Mouse (Mus musculus): ENCODE data around the gene Tmem131. TPM values are rescaled to one million over a fixed set of nuclear protein-coding genes. Genes with fewer than 3 reads are reported as not detected.

The Tmem131 gene
- polyA plus RNA-seq, 1 experiment from 2014 or later = 9.3 TPM

DNA sequence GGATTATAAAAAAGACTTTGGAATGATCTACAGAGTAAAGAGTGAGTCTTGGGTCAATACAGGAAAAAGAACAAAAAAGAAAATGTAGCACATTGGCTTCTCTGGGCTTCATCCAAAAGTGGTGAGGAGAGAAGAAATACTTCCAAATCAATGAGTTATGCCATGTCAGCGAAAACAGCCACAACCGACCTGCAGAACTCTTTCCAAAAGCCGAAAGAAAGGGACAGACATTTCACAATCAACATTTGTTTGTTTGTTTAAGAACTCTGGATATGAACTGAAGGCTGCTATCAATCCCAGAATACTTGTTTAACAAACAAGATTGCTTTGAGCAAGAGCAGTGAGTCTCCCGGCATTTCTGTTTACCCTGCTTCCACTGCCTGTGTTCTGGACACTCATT lies 33.3 kb upstream of the Tmem131 start:
- WGBS = 74% methylated on average over 4 of the region's 4 CpGs
- H3K9ac ChIP-seq (ENCODE audit: low read depth, low read length) = no peak overlapping the region
- H3K36me3 ChIP-seq (ENCODE audit: control insufficient read depth, insufficient read depth, low read length) = no peaks in the 10 kb centered on the region
- H3K9me3 ChIP-seq (ENCODE audit: control insufficient read depth, low read length) = no peaks in the 10 kb centered on the region
- no peak overlapping the region for H3K4me2 ChIP-seq (ENCODE audit: low read depth, low read length)
- ATAC-seq = no peak
- no peak overlapping the region for H3K4me3 ChIP-seq (ENCODE audit: low read length)
- no peaks in the 10 kb centered on the region for H3K4me1 ChIP-seq (ENCODE audit: control insufficient read depth, insufficient read depth, low read length)
- H3K27me3 ChIP-seq (replicated peaks; ENCODE audit: control insufficient read depth, insufficient read depth, low read length) = no peaks in the 10 kb centered on the region
- H3K27ac ChIP-seq (ENCODE audit: low read length) = no peak overlapping the region

- Histone ChIP-seq H3K27me3 (replicated peaks; ENCODE audit: control insufficient read depth, insufficient read depth, low read length) (no peaks in the 10 kb centered on the region), H3K27ac (ENCODE audit: low read length) (no peak overlapping the region), H3K9ac (ENCODE audit: low read depth, low read length) (no peak overlapping the region), H3K4me1 (ENCODE audit: control insufficient read depth, insufficient read depth, low read length) (no peaks in the 10 kb centered on the region), H3K36me3 (ENCODE audit: control insufficient read depth, insufficient read depth, low read length) (no peaks in the 10 kb centered on the region), H3K4me2 (ENCODE audit: low read depth, low read length) (no peak overlapping the region), H3K4me3 (ENCODE audit: low read length) (no peak overlapping the region), H3K9me3 (ENCODE audit: control insufficient read depth, low read length) (no peaks in the 10 kb centered on the region)
- peak; percentile 92 for ATAC-seq
- 66% methylated on average over 3 of the region's 3 CpGs for WGBS
Measured at GRCm38 (mm10) chr1:36970918-36971617, 27.6 kb upstream of the Tmem131 start.

- ATAC-seq = no peak
- WGBS = 76% methylated on average over 5 of the region's 5 CpGs
- H3K4me1 ChIP-seq (ENCODE audit: control insufficient read depth, insufficient read depth, low read length) = no peaks in the 10 kb centered on the region
- H3K27me3 ChIP-seq (replicated peaks; ENCODE audit: control insufficient read depth, insufficient read depth, low read length) = no peaks in the 10 kb centered on the region
- H3K4me3 ChIP-seq (ENCODE audit: low read length) = no peak overlapping the region
- H3K36me3 ChIP-seq (ENCODE audit: control insufficient read depth, insufficient read depth, low read length) = no peaks in the 10 kb centered on the region
- H3K27ac ChIP-seq (ENCODE audit: low read length) = no peak overlapping the region
- no peaks in the 10 kb centered on the region for H3K9me3 ChIP-seq (ENCODE audit: control insufficient read depth, low read length)
- H3K9ac ChIP-seq (ENCODE audit: low read depth, low read length) = no peak overlapping the region
- no peak overlapping the region for H3K4me2 ChIP-seq (ENCODE audit: low read depth, low read length)
Measured at GRCm38 (mm10) chr1:36965831-36966230, 22.4 kb upstream of the Tmem131 start.

DNA sequence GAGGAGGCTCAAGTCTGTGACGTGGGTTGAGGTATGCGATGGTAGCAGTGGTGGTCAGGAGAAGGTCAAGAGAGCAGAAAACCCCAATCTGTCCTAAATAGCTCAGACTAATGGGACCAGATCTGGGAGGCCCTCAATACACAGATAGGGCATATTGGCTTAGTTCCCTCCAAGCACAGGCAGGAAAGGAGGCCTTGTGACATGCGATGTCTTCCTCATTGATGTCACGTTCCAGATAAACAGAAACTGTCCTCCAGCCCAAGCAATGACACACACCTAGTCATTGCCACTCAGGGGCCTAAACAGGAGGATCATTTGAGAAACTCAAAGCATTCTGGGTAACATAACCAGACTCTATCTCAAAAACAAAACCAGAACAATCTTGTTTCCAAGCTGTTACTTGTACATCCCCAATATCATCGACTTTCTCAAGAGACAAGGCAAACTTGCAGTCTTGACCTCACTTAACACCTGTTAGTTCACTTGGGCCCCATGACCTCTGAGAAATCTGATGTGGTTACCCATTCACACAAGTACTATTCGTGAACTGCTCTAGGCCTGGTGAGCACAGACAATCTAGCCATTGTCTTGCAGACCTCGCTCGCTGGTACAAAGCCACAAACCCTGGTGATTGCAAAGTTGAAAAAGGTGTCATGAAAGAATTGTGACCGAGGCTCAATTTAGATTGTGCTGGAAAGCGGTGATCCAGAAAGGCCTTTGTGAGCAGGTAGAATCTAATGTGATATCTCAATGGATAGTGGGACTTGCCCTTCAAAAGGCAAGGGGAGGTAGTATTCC lies 19.1 kb upstream of the Tmem131 start:
- no peak overlapping the region for H3K27ac ChIP-seq (ENCODE audit: low read length)
- H3K36me3 ChIP-seq (ENCODE audit: control insufficient read depth, insufficient read depth, low read length) = no peaks in the 10 kb centered on the region
- no peak for ATAC-seq
- no peaks in the 10 kb centered on the region for H3K9me3 ChIP-seq (ENCODE audit: control insufficient read depth, low read length)
- WGBS = 78% methylated on average over 10 of the region's 10 CpGs
- H3K9ac ChIP-seq (ENCODE audit: low read depth, low read length) = no peak overlapping the region
- no peaks in the 10 kb centered on the region for H3K27me3 ChIP-seq (replicated peaks; ENCODE audit: control insufficient read depth, insufficient read depth, low read length)
- H3K4me1 ChIP-seq (ENCODE audit: control insufficient read depth, insufficient read depth, low read length) = no peaks in the 10 kb centered on the region
- H3K4me2 ChIP-seq (ENCODE audit: low read depth, low read length) = no peak overlapping the region
- no peak overlapping the region for H3K4me3 ChIP-seq (ENCODE audit: low read length)

DNA sequence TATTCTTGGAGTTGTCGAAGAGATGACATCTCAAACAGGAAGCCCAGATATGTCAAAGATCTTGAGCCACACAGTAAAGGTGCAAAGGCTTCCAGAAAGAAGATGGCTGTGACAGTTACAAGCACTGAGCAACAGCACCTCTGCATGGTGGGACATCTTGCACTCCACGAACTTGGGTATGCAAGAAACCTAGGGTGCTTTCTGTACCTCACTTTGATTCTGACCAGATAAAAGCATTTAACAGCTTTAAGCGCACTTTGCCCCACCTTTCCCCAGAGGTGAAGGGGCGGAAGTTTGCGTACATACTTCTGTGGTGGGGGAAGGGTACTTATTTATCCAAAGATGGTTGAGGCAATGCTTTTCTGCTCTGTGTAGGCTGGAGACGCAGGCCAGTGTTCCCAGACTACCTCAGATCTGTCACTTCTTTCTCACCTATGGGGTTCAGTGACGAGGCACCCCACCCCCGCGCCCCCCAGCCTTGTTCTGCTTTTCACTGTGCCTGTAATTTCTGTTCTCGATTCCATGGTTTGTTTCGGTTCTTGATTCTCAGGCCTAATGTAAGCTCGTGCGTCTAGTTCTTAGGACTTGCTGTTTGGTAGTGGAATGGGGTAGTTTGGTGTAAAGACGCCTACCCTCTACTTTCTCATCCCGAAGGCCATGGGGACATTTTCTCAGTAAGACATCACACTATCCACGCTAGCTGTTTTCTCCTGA lies 17.2 kb upstream of the Tmem131 start:
- H3K9ac ChIP-seq (ENCODE audit: low read depth, low read length) = no peak overlapping the region
- WGBS = 75% methylated on average over 16 of the region's 16 CpGs
- no peaks in the 10 kb centered on the region for H3K4me1 ChIP-seq (ENCODE audit: control insufficient read depth, insufficient read depth, low read length)
- no peaks in the 10 kb centered on the region for H3K9me3 ChIP-seq (ENCODE audit: control insufficient read depth, low read length)
- no peak overlapping the region for H3K4me3 ChIP-seq (ENCODE audit: low read length)
- no peak overlapping the region for H3K4me2 ChIP-seq (ENCODE audit: low read depth, low read length)
- H3K27me3 ChIP-seq (replicated peaks; ENCODE audit: control insufficient read depth, insufficient read depth, low read length) = no peaks in the 10 kb centered on the region
- H3K27ac ChIP-seq (ENCODE audit: low read length) = no peak overlapping the region
- H3K36me3 ChIP-seq (ENCODE audit: control insufficient read depth, insufficient read depth, low read length) = no peaks in the 10 kb centered on the region
- no peak for ATAC-seq

DNA sequence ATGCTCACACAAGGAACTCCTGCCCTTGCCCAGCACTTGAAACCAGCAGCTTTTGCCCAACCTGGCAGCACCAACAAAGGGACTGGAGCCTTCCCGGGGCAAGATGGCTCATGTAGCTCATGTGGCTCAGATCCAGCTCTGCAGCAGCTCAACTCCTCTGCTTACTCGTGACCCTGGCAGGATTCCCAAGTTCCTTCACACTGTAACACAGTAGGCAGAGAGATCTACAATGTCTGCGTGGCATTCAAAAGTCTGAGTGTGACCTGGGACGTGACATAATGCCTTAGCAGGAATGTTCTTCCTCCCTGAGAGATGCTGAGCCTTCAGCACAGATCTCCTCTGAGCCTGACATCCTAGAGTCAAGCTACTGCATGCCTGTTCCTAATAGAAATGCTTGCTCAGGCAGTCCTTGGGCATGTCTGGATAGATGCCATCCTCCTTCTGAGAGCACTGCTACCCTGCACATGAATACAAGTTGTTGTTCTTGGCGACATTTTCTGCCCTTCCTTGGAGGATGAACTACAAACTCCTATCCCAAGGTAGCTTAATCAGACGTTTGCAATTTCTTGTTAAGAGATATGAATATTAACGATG lies 6.2 kb upstream of the Tmem131 start:
- H3K4me1 ChIP-seq (ENCODE audit: control insufficient read depth, insufficient read depth, low read length) = no peaks in the 10 kb centered on the region
- ATAC-seq = no peak
- H3K9ac ChIP-seq (ENCODE audit: low read depth, low read length) = no peak overlapping the region
- H3K4me2 ChIP-seq (ENCODE audit: low read depth, low read length) = no peak overlapping the region
- no peak overlapping the region for H3K27ac ChIP-seq (ENCODE audit: low read length)
- no peaks in the 10 kb centered on the region for H3K36me3 ChIP-seq (ENCODE audit: control insufficient read depth, insufficient read depth, low read length)
- no peaks in the 10 kb centered on the region for H3K27me3 ChIP-seq (replicated peaks; ENCODE audit: control insufficient read depth, insufficient read depth, low read length)
- WGBS = 66% methylated on average over 7 of the region's 7 CpGs
- H3K9me3 ChIP-seq (ENCODE audit: control insufficient read depth, low read length) = no peaks in the 10 kb centered on the region
- H3K4me3 ChIP-seq (ENCODE audit: low read length) = no peak overlapping the region

GRCm38 (mm10) chr1:36947448-36947847 lies 4.0 kb upstream of the Tmem131 start:
- Histone ChIP-seq H3K36me3 (ENCODE audit: control insufficient read depth, insufficient read depth, low read length) (no peaks in the 10 kb centered on the region), H3K9me3 (ENCODE audit: control insufficient read depth, low read length) (no peaks in the 10 kb centered on the region), H3K9ac (ENCODE audit: low read depth, low read length) (no peak overlapping the region), H3K4me2 (ENCODE audit: low read depth, low read length) (no peak overlapping the region), H3K27me3 (replicated peaks; ENCODE audit: control insufficient read depth, insufficient read depth, low read length) (no peaks in the 10 kb centered on the region), H3K27ac (ENCODE audit: low read length) (no peak overlapping the region), H3K4me3 (ENCODE audit: low read length) (no peak overlapping the region), H3K4me1 (ENCODE audit: control insufficient read depth, insufficient read depth, low read length) (no peaks in the 10 kb centered on the region)
- 69% methylated on average over 8 of the region's 8 CpGs for WGBS
- ATAC-seq = no peak

DNA sequence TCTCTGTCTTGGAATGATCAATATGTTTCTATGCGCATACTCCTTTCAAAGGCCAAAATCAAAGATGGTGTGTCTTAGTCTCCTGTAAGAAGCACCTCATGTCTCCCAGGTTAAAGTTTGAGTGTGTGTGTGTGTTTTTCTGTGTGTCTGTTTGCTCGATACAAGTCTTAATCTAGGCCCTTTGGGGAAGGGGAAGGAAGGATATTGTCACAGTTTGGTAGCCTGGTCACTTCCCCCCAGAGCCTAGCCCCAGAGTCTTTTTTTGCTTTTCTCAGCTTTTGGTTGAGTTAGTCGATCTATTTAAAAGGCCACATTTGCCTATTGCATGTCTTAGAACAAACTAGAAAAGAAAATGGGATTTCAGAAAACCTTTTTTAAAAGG lies 3.1 kb downstream of the Tmem131 start:
- Histone ChIP-seq H3K4me1 (ENCODE audit: control insufficient read depth, insufficient read depth, low read length) (peaks cover 17% of the 10 kb centered on the region), H3K27ac (ENCODE audit: low read length) (peak overlapping the region; percentile 6), H3K9me3 (ENCODE audit: control insufficient read depth, low read length) (no peaks in the 10 kb centered on the region), H3K9ac (ENCODE audit: low read depth, low read length) (peak overlapping the region; percentile 100), H3K4me2 (ENCODE audit: low read depth, low read length) (peak overlapping the region; percentile 45), H3K27me3 (replicated peaks; ENCODE audit: control insufficient read depth, insufficient read depth, low read length) (no peaks in the 10 kb centered on the region), H3K4me3 (ENCODE audit: low read length) (peak overlapping the region; percentile 94), H3K36me3 (ENCODE audit: control insufficient read depth, insufficient read depth, low read length) (no peaks in the 10 kb centered on the region)
- 49% methylated on average over 3 of the region's 3 CpGs for WGBS
- ATAC-seq = no peak

Measured in intestine, embryonic 16.5 days (tissue).